Mouse (Mus musculus) hindbrain, embryonic 10.5 days (tissue): ENCODE data around the gene Ripor1. TPM values are rescaled to one million over a fixed set of nuclear protein-coding genes. Genes with fewer than 3 reads are reported as not detected.

Experiments
- DNase-seq: peaks from one replicate; pipeline ENCODE4 v3.0.0-alpha.2; 2017; ENCODE audit warnings: low spot score
- H3K27ac ChIP-seq: fragments of 300-500 bp; sonication (generic); 2 replicates; pipeline ENCODE4 v1.5.1; 2016; ENCODE audit warnings: mild to moderate bottlenecking, moderate library complexity
- H3K27me3 ChIP-seq: fragments of 300-500 bp; sonication (generic); 2 replicates; pipeline ENCODE4 v1.6.1; 2016; ENCODE audit warnings: mild to moderate bottlenecking; ENCODE audit not compliant: poor library complexity, insufficient read depth, severe bottlenecking
- H3K36me3 ChIP-seq: fragments of 300-500 bp; sonication (generic); 2 replicates; pipeline ENCODE4 v1.6.1; 2016; ENCODE audit warnings: mild to moderate bottlenecking, moderate library complexity
- H3K4me1 ChIP-seq: fragments of 300-500 bp; sonication (generic); replicated peaks from 2 replicates; pipeline ENCODE4 v1.6.1; 2016; ENCODE audit warnings: mild to moderate bottlenecking
- H3K4me3 ChIP-seq: fragments of 300-500 bp; sonication (generic); 2 replicates; pipeline ENCODE4 v1.5.1; 2016; ENCODE audit warnings: mild to moderate bottlenecking, moderate library complexity
- H3K9me3 ChIP-seq: fragments of 300-500 bp; sonication (generic); 2 replicates; pipeline ENCODE4 v1.6.1; 2016; ENCODE audit warnings: mild to moderate bottlenecking, moderate library complexity
- WGBS: fragments of 180-500 bp; shearing (Covaris S2); methylation state at CpG from one replicate; pipeline ENCODE4 v1.1.7; 2016; 5-methylcytosine and 5-hydroxymethylcytosine counted together
- microRNA counts: library from miRNA; unstranded; fragments of <30 nt; microRNA quantifications from one replicate; lab custom pipeline; 2017
- polyA plus RNA-seq: library from polyadenylated mRNA; unstranded; fragments of >200 nt; fragmentation: Nextera tagmentation; extraction: Ambion mirVana; gene quantifications from 2 replicates; pipeline ENCODE4 v1.2.1, GENCODE M21; 2016

Ripor1 gene
- polyA plus RNA-seq, 1 experiment from 2014 or later, result 23.7 TPM

GRCm38 (mm10) chr8:105639835-105640234, 34.8 kb downstream of the Ripor1 start:
- H3K4me3 ChIP-seq, result no peak overlapping the region
- H3K4me1 ChIP-seq, result peaks cover 31% of the 10 kb centered on the region
- H3K27me3 ChIP-seq, result no peaks in the 10 kb centered on the region
- peaks cover 31% of the 10 kb centered on the region for H3K36me3 ChIP-seq
- DNase-seq, result no peak
- no peak overlapping the region for H3K27ac ChIP-seq
- 77% methylated on average over 1 of the region's 1 CpGs for WGBS
- H3K9me3 ChIP-seq, result no peaks in the 10 kb centered on the region

DNA sequence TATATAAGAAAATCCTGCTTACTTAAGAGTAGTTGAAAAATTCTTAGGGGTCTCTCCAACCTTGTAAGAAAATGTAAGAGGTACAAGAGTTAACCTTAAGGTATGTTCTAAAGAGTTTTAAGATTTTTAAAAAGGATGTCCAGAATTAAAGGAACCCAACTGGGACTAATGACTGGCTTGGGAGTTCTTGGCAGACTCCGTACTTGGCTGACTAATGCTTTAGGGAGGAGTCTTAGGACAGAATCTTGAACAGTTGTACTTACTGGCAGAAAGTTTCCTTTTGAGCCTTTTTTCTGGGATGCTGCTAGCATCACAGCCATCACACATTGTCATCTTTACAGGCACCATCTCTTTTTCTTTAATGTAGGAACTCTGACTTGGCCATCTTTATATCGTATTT, 35.5 kb downstream of the Ripor1 start:
- DNase-seq, result no peak
- H3K9me3 ChIP-seq, result no peaks in the 10 kb centered on the region
- no peak overlapping the region for H3K4me3 ChIP-seq
- peaks cover 38% of the 10 kb centered on the region for H3K36me3 ChIP-seq
- no peaks in the 10 kb centered on the region for H3K27me3 ChIP-seq
- 93% methylated on average over 2 of the region's 2 CpGs for WGBS
- peaks cover 24% of the 10 kb centered on the region for H3K4me1 ChIP-seq
- no peak overlapping the region for H3K27ac ChIP-seq

DNA sequence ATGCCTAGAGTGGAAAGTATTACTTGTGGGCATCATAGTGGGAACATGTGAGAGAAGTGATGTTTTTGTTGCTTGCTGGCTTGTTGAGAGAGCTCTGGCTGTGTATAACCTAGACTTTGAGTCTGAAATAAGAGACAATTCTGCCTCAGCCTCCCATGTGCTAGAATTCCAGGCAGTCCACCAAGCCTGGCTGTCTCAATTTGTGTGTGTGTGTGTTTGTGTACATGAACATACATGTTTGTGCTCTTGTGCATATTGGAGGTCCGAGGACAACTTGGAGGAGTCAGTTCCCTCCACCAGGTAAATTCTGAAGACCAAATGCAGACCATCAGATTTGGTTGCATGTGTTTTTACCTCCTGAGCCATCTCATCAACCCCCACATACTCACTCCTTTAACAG, 40.1 kb downstream of the Ripor1 start:
- Histone ChIP-seq H3K36me3 (peaks cover 65% of the 10 kb centered on the region), H3K27me3 (no peaks in the 10 kb centered on the region), H3K4me1 (no peaks in the 10 kb centered on the region), H3K27ac (no peak overlapping the region), H3K4me3 (no peak overlapping the region), H3K9me3 (no peaks in the 10 kb centered on the region)
- WGBS, result 92% methylated on average over 1 of the region's 1 CpGs
- no peak for DNase-seq

GRCm38 (mm10) chr8:105648929-105649328, 43.9 kb downstream of the Ripor1 start:
- Histone ChIP-seq H3K4me3 (no peak overlapping the region), H3K27me3 (no peaks in the 10 kb centered on the region), H3K9me3 (no peaks in the 10 kb centered on the region), H3K27ac (no peak overlapping the region), H3K4me1 (no peaks in the 10 kb centered on the region), H3K36me3 (peaks cover 88% of the 10 kb centered on the region)
- no peak for DNase-seq
- WGBS, result 94% methylated on average over 1 of the region's 1 CpGs

- no peak for DNase-seq
- Histone ChIP-seq H3K4me1 (no peaks in the 10 kb centered on the region), H3K9me3 (no peaks in the 10 kb centered on the region), H3K36me3 (peaks cover 66% of the 10 kb centered on the region), H3K27me3 (no peaks in the 10 kb centered on the region), H3K4me3 (no peak overlapping the region), H3K27ac (no peak overlapping the region)
Observed at GRCm38 (mm10) chr8:105657641-105658040, 52.6 kb downstream of the Ripor1 start.

GRCm38 (mm10) chr8:105661167-105661566, 56.1 kb downstream of the Ripor1 start:
- DNase-seq, result no peak
- Histone ChIP-seq H3K9me3 (no peaks in the 10 kb centered on the region), H3K36me3 (peaks cover 65% of the 10 kb centered on the region), H3K27me3 (no peaks in the 10 kb centered on the region), H3K27ac (no peak overlapping the region), H3K4me3 (no peak overlapping the region), H3K4me1 (no peaks in the 10 kb centered on the region)
- WGBS, result 80% methylated on average over 3 of the region's 3 CpGs

MicroRNAs encoded within 50 kb of the gene (microRNA counts, 519-probe panel; counts per million panel counts)
- microRNA mmu-miR-1966 (lab: Ali Mortazavi, UCI), result 1,255 counts per million, percentile 77 among the panel's probes with 10 or more counts

Other genes with a start within 250 kb of the Ripor1 start
- 0.52 and 0.75 TPM in 2 replicates for gene Plekhg4, start 232.0 kb upstream of the Ripor1 start, polyA plus RNA-seq
- 0.12 TPM in 1 of 2 replicates, not detected in the other for gene Kctd19, start 191.8 kb upstream of the Ripor1 start, polyA plus RNA-seq
- 1.8 and 2.5 TPM in 2 replicates for gene Lrrc36, start 191.7 kb upstream of the Ripor1 start, polyA plus RNA-seq
- 131 and 243 TPM in 2 replicates for gene Tppp3, start 133.7 kb upstream of the Ripor1 start, polyA plus RNA-seq
- 23.3 and 29.2 TPM in 2 replicates for gene Zdhhc1, start 108.4 kb upstream of the Ripor1 start, polyA plus RNA-seq
- 24.1 and 36.7 TPM in 2 replicates for gene Hsd11b2, start 86.5 kb upstream of the Ripor1 start, polyA plus RNA-seq
- 90.8 and 119 TPM in 2 replicates for gene Atp6v0d1, start 39.2 kb upstream of the Ripor1 start, polyA plus RNA-seq
- gene Ctcf, start 31.3 kb downstream of the Ripor1 start, polyA plus RNA-seq, result 102 and 138 TPM in 2 replicates
- gene Agrp, start 32.1 kb downstream of the Ripor1 start, polyA plus RNA-seq, result 0.61 and 0.73 TPM in 2 replicates
- 2.1 and 4.9 TPM in 2 replicates for gene Carmil2, start 81.0 kb downstream of the Ripor1 start, polyA plus RNA-seq
- 81.3 and 92.6 TPM in 2 replicates for gene Acd, start 95.8 kb downstream of the Ripor1 start, polyA plus RNA-seq
- 23.3 and 32.2 TPM in 2 replicates for gene Pard6a, start 95.9 kb downstream of the Ripor1 start, polyA plus RNA-seq
- 0.14 TPM in 1 of 2 replicates, not detected in the other for gene 4933405L10Rik, start 102.4 kb downstream of the Ripor1 start, polyA plus RNA-seq
- 40.7 and 44.6 TPM in 2 replicates for gene Enkd1, start 103.0 kb downstream of the Ripor1 start, polyA plus RNA-seq
- 36.8 and 49.8 TPM in 2 replicates for gene Gfod2, start 153.4 kb downstream of the Ripor1 start, polyA plus RNA-seq
- gene Ranbp10, start 222.1 kb downstream of the Ripor1 start, polyA plus RNA-seq, result 10.4 and 11.1 TPM in 2 replicates
- 0.51 and 1.8 TPM in 2 replicates for gene Tsnaxip1, start 222.5 kb downstream of the Ripor1 start, polyA plus RNA-seq
- gene Cenpt, start 248.0 kb downstream of the Ripor1 start, polyA plus RNA-seq, result 55.2 and 58.1 TPM in 2 replicates
- 78.3 and 83.5 TPM in 2 replicates for gene Thap11, start 249.9 kb downstream of the Ripor1 start, polyA plus RNA-seq